Mouse (Mus musculus): ENCODE results near the gene Best1.

Gene Best1

DNA sequence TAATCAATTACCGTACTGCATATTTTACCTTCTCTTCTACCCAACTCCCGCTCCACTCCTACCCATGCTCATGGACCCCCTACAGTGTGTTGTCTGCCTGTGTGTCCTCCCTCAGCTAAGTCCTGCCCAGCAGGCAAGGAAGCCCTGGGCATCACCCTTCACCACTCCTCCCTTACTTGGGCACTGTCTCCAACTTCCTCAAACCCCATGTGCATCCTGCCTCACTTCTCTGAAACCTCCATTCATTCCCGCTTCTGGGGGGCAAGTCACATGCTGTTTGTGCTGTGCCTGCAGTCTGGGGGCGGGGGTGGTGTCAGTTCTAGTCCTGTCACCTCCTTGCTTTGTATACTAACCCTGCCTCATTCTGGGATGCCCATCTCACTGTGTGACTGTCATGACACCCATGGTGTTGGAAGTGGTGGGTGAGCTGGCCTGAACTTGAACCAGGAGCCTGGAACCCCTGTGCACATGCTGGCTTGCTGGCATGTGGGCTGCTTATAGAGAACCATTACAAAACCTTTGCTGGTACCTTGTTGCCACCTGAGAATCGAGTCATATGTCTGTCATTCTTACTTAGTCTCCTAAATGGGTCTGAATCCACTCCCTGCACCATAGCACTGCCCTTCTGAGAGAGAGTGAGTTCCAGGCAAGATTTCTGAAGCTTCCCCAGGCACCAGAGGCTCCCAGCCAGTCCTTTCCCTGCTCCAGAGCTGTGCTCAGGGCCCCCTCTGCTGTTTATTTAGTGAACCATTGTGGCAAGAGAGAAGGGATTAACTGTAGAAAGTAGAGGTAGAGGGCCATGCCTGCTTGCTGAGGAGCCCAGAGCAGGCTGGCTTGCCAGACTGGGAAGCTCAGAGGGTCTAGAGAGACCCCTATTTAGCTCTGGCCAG, 21.2 kb upstream of the Best1 start:
- no peak for DNase-seq (ENCODE audit: low spot score in 2 of 2)

DNA sequence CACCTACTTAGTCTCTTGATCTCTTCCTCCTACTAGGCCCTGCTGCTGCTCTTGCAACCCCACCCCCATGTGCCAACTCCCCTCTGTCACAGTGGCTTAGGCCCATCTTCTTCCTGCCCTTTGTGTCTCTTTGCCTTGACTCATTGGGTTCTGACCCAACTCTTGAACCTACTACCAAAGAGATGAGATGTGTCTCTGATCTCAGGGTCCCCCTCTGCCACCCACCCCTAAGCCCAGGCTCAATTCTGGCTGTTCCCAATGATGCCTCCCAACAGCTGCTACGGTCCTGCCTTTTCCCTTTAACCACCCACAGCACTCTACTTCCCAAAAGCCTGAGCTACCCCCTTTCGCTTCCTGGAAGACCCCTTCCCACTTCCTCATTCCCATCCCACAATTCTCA, 20.5 kb upstream of the Best1 start:
- DNase-seq (ENCODE audit: low spot score in 2 of 2) = no peak

DNA sequence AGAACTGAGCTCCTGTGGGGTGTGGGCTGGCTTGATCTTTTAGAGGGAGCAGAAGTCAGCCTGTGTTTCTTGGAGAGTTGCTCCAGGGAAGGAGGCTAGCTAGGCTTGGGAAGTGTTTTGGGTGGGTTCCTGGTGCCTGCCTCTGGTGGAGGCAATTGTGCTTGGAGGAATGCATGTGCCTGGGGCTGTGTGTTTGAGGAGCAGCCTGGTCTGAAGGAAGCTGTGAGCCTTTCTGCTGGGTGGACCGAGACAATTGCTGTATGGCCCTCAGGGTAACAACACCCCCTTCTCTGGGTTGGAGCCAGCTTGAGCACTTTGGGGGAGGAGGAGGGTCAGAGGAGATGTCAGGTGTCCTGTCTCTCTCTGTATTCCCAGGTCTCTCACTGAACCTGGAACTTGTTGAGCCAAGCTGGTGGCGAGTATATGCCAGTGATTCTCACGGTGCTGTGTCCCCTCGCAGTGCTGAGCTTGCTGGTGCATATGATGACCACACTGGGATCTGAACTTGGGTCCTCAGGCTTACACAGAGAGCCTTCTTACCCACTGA, 17.9 kb upstream of the Best1 start:
- DNase-seq (ENCODE audit: low spot score in 2 of 2) = no peak

DNA sequence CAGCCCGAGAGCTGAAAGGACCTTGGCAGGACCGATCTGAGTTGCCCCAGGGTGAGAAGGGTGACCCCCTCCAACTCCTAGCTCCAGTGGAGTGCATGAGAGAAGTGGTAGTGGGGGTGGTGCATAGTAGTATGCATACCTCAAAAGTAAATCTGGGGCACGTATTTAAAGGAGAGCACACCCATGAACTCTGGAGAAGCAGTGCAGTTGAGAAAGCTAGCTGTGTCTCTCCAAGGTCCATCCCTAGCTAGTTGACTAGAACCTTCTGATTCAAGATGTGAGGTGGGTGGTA, 17.0 kb upstream of the Best1 start:
- no peak for DNase-seq (ENCODE audit: low spot score in 2 of 2)

DNA sequence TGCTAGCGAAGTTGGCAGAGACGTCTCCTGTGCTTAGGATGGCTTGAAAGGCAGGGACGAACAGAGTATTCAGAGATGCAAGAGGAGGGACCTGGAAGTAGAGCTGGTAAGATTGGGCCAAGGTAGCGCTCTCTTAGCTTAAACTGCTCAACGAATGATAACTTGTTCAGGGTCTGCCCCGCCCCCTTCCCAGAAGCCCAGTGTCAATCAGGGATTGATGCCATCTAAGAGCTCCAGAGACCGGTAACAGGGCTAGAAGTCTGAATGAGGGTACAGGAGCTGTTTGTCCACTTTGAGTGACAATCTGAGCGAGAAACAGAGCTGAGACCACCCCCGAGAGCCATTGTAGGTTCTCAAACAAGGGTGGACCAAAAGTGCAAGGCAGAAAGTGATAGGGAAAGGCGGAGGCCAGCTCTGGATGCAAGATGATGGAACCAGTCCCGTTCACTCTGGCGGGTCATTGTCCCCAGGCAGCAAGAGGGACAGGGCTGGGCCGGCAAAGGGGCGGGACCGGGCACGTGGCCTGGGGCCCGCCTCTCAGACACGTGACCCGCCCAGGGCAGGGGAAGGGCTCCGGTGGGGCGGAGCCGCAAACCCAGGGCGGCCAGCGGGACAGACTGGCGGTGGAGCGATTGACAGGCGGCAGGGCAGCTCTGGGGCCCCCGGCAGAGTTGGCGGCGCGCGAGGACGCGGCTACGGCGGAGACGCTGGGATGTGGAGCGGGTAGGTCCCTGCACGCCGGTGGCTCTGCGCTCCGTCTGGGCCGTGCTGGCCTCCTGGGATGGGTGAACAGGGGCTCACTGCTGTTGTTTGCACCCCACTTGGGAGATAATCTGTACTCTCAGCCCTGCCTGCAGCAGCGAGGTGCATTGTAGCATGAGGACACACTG, 16.4 kb upstream of the Best1 start:
- peak; percentile 93 to 96 for DNase-seq (ENCODE audit: low spot score in 2 of 2)

DNA sequence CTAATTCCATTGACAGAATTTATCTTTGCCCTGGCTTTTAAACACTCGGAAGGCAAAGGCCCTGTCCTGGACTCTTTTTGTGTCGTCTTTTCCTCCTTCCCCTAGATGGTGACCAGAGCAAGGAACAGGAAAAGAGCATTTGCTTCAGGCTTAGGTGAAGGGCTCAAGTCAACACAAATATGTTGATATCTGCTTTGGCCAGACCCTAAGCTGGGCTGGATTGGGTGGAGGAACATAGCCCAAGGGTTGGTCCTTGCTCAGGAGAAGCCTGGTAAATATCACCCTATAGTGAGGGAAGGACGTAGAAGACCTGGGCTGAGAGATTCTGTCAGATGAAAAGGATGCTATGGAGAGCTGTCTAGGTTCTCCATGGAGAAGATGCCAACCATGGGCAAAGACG, 14.7 kb upstream of the Best1 start:
- DNase-seq (ENCODE audit: low spot score in 2 of 2) = peak; percentile 47 to 69

DNA sequence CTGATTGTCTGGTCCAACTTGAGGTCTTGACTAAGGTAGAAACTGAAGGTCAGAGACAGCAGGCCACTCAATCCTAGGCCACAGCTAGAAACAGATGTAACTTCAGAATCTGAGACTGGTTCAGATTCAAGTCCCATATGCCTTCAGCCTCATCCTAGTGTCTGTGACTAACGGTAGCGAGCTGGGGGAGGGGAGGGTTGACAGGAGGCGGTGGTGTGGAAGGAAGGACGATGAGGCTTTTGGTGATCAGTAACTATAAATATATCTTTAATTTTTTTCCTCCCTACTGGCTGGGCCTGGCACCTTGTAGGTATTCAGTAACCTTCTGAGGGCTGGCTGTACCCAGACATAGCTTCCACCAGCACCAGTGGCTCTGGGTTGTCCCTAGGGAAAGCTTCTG, 14.0 kb upstream of the Best1 start:
- DNase-seq (ENCODE audit: low spot score in 2 of 2) = no peak

DNA sequence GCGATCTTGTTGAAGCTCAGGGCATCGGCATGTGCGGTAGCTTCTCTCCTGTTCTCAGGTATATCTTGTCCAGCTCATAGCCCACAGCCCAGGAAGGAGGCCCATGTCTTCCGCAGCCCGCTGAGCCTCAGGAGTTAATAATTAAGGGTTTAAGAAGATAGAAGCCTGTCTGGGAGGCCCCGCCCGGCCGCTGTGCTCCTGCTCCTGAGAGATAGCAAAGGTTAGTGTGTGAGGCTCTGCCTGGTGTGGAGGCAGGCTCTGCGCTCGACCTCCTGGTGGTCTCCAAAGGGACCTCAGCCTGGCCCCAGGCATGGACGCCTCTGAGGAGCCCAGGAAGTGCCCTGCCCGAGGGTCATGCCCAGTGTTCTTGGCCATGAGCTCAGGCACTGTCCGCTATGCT, 13.4 kb upstream of the Best1 start:
- DNase-seq (ENCODE audit: low spot score in 2 of 2) = peak; percentile 87 to 90

DNA sequence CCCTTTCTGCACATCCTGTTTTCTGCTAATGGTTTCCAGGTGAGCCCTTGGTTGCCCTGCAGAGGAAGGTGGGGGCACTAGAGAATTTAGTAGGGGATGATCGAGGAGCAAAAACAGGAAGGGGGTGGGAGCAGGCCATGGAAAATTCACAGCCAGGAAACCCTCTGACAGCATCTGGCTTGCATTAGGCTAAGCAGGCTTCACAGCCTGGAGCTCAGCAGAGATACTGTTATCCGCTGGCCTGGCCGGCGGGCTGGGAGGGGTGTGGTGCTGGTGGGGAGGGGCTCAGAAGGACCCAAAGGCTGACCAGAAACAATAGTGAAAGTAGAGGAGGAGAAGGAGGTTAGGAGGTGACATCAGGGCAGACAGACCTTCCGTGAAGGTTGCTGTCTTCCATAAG, 12.5 kb upstream of the Best1 start:
- DNase-seq (ENCODE audit: low spot score in 2 of 2) = peak; percentile 57 to 78

DNA sequence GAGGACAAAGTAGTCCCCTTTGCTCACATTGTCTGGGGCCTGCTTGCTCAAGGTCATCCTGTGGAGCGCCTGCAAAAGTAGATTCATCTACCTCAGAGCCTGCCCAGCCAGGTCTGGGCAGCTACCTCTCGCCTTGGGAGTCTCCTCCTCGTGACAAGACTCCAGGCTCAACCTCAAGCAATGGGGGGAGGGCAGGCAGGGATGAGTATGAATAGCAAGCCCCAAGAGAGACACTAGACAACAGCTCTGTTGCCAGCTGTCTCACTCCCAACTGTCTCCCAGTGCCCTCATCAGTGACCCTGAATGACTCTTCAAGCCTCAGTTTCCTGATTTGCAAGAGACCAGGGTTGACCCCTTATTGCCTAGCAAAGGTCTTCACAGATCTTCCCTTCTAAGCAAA, 11.9 kb upstream of the Best1 start:
- DNase-seq (ENCODE audit: low spot score in 2 of 2) = peak in 1 of 2 experiments; percentile 63

DNA sequence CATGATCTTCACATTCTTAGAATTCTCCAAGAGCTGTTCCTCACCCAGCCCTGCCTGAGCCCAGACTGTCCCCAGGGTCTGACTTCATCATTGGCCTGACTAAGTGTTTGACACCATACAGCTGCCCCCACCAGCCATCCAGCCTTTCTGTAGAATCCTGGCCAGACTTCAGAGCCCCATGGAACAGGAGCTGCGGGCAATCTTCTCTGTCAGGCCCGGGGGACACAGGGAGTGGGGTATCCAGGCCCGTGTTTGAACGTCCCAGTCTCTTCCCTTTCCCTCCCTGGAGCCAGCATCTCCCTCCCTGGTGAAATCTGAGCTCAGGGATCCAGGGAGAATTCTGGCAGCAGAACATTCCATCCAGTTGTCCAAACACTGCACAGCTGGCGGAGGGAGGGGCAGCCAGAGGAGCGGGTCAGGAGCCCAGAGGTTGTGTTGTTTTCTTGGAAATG, 11.4 kb upstream of the Best1 start:
- no peak for DNase-seq (ENCODE audit: low spot score in 2 of 2)

DNA sequence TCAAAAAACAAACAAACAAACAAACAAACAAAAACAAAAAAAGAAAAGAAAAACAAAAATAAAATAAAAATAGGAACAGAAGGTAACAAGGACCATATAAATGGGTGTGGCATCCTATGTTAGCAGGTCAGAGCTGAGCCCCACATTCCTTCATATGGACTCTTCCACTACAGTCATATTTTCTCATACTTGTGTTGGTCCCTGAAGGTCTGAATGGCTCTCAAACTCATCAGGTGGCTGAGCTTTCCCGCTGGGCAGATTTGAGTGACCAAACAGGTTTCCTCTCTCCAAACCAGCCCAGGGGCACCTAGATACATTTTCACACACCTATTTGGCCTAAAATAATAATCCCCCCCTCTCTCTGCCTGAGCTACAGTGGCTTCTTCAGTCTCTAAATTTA, 10.0 kb upstream of the Best1 start:
- DNase-seq (ENCODE audit: low spot score in 2 of 2) = no peak

DNA sequence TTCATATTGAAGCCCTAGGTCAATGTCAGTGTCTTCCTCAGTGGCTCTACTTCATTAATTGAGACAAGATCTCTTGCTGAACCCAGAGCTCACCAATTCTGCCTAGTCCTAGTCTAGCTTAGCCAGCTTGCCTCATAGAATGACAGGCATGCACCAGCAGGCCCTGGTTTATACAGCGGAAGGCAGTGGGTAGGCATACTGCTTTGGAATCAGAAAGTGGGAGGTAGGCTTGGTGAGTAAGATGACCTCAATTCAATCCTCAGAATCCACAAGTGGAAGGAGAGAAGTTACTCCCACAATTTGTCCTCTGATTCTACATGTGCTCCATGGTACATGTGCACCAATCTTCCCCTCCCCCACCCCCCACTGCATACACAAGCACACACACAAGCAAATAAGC, 2.3 kb upstream of the Best1 start:
- DNase-seq (ENCODE audit: low spot score in 2 of 2) = no peak

DNA sequence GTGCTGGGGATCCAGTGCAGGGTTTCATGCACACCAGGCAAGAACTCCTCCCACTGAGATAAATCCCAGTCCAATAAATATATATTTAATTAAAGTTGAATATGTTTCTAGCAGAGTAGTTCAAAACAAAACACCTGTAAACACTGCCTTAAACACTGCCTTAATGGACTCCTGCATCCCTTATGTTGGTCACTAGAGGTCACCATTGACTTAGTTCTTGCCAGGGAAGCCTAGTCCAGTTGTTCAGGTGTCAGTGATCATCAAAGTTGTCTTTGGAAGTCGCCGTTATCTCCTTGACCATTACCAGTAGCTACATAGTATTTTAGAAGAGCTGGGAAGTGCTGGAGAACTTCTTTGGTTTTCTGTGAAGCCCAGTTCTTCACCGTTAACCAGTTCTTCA, 1.1 kb downstream of the Best1 start:
- DNase-seq (ENCODE audit: low spot score in 2 of 2) = peak; percentile 38 to 60

DNA sequence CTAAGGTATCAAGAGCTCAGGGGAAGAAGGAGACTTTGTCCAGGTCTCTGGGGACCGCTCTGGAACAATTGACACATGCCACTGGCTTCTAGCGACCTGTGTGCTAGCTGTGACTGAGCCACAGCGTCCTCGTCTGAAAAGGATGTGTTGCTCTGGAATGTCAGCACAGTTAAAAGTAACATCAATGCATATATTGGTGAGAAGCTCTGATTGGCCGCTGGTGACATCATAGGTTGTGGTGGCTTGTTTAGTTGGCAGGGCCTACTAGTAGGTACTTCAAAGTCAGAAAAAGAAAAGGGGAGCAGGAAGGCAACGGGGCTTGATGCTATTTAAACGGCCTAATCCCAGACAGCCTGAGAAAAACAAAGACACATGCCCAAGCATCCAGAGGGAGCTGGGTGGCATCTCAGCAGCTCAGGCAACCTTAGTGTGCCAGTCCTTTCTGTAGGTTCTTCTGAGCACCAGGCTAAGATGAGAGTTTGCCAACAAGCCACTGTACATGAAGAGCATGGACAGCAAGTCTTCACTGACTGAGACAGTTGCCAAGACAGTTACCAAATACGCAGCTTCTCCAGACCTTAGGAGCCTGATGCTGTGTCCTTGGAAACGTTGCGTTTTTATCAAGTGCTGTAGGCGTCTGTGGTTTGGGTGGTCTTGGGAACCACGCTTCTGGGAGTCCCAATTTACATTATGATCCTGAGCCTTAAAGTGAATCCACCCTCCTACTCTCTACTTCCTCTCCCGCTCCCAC, 2.5 kb downstream of the Best1 start:
- DNase-seq (ENCODE audit: low spot score in 2 of 2) = peak in 1 of 2 experiments; percentile 55

DNA sequence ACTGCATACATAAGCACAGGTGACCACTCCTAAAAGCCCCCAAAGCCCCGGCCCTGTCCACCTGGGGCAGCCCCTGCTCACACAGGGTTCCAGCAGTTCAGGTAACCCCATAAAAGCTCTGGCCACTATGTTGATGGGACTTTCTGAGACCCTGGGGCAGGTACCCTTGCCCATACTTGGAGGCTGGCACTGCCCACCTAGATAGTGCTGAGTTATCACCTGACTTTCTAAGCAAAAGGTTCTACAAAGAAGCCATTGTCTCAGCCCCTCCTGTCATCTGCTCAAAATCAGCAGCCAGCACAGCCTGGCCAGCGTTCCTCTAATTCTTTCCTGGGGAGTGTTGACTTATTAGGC, 3.4 kb downstream of the Best1 start:
- DNase-seq (ENCODE audit: low spot score in 2 of 2) = no peak

DNA sequence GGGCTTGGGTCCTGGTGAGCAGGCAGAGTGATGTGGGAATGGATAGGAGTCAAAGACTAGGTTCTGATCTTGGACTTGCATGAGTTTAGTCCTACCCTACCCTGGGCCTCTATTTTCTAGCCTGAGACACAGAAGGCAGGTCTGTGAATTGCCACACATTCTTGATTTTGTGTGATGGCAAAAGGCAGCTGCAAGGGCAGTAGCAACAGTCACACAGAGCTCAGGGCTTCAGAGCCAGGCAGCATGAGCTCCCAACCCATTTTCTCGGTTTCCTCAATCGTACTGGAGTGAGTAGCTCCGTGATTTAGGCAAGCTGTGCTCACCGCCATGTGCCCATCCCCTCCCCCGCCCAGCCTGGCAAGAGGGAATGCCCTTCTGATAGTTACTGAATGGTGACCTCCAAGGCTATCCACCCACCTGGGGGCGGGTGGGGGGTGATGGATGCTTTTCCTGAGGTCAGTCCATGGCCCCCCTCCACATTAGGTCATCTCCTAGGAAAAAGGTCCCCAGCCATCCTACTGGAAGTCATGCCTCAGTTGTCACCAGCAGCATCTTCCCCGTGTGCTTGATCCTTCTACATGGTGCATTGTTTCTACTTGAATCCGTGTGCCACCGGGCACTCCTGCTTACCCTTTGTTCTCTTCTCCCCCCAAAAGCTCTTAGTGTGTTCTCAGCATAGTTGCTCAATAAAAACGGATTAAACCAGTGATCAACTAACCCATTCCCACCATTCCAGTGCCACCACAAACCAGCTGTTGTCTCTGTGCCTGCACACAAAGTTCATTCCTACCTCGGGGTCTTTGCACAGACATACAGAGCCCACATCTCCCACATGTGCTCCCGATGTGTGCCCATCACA, 4.0 kb downstream of the Best1 start:
- DNase-seq (ENCODE audit: low spot score in 2 of 2) = no peak

DNA sequence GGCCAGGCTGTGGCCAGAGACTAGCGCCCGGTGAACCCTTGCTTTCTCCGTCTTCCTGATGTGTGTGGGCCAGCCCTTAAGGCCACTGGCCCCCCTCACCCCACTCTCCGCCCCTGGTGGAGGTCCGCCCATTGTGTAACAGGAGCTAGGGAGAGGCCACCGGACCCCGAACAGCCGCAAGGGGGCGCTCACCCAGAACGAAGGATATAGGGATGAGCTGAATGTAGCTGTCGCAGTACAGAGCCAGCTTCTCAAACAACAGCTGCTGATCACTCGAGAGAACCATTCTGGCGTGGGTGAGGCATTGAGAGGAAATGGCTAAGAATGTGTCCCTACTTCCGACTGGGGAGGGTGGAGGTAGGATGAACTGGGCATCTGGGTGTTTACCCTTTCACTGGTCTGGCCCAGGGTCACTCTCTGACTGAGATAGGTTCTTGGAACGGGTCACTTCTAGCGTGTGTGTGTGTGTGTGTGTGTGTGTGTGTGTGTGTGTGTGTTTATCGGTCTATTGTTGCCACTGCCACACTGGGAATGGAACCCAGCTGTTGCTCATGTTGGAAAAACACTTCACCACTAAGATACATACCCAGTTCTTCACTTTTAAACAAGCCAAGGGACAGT, 8.3 kb downstream of the Best1 start:
- peak; percentile 86 to 96 for DNase-seq (ENCODE audit: low spot score in 2 of 2)

DNA sequence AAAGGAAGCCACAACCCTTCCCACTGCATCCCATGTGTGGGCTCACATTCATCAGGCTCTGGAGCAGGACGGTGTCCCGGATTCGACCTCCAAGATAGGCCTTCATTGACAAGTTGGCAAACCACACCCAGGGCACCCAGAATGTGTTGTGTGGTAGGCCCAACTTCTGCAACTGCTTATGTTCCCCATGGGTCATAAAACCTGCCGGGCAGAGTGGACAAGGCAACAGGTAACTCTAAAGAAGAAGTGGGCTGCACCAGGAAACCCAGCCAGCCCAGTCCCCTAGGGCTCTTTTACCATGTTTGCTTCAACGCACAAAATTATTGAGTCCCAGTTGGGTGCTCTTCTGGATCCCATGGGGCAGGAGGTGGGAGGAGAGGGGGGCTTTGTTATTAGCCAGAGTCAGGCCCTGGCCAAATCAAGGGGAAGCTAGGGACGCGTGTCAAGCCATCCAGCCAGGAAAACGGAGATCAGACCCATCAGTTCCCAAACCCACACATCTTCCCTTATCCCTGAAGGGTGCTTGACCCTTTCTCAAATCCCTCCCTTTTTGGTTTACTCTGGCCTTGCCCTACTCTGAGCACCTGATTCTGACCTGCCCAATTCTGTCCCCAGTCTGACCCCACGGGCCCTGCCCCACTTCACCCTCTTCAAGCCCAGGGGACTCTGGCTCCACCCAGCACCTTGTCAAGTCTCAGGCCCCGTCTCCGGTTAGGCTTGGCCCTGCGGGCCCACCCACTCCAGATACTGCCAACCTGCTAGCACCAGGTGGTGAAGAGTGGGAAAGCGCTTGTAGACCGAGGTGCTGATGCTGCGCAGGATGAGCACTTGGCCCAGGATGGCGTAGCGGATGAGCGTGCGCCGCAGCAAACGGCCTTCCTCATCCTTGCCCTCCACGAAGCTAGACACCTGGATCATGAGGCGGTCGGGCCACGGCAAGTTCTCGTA, 9.1 kb downstream of the Best1 start:
- DNase-seq (ENCODE audit: low spot score in 2 of 2) = peak in 1 of 2 experiments; percentile 18

Measured in spleen, postnatal 4 days (tissue).